Mouse (Mus musculus): ENCODE results near the gene Cacna1g. TPM values are rescaled to one million over a fixed set of nuclear protein-coding genes. Genes with fewer than 3 reads are reported as not detected.

The Cacna1g gene
- total and polyA plus RNA-seq, 3 experiments, result 0.61 to 3.5 (median 0.69) TPM

DNA sequence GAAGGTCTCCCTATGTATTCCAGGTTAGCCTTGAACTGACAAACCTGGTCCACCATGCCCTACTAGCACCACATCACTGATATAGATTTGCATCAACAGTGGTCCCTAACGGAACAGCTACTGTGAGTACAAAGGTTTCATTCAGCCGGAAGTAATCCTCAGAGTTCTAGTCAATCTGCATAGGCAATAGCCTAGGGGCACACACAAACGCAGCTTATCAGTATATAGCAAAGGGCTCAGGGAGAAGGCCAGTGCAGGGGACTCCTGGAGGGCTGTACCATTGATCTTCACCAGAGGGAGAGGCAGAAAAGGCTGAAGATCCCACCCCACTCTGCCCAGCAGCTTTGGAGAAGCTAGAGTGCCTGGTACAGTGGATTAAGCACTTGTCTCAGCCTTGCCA is 27.0 kb downstream of the Cacna1g start:
- DNase-seq, result no peak

DNA sequence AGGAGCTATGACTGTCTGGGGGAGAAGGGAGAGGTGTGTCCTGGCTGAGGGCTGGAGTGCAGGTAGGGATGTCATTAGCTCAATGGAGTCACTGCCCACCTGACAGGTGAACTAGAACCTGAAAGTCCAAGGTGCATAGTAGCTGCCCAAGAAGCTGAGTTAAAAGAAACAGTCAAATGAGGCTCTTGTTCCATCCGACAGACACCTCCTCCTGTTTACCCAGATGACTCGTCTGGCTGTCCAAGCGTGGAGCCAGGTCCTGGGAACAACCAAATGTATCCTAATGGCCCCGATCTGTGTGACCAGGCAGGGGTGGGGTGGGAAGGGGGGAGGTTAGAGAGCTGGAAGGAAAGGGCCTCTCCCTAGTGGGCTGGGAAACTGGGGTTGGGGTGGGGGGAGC is 28.7 kb downstream of the Cacna1g start:
- no peak for DNase-seq

GRCm38 (mm10) chr11:94444829-94445228 is 29.2 kb downstream of the Cacna1g start:
- DNase-seq, result peak; percentile 20

GRCm38 (mm10) chr11:94441752-94442151 is 32.2 kb downstream of the Cacna1g start:
- DNase-seq, result no peak

- DNase-seq, result no peak
Observed at GRCm38 (mm10) chr11:94441122-94441521, 32.9 kb downstream of the Cacna1g start.

DNA sequence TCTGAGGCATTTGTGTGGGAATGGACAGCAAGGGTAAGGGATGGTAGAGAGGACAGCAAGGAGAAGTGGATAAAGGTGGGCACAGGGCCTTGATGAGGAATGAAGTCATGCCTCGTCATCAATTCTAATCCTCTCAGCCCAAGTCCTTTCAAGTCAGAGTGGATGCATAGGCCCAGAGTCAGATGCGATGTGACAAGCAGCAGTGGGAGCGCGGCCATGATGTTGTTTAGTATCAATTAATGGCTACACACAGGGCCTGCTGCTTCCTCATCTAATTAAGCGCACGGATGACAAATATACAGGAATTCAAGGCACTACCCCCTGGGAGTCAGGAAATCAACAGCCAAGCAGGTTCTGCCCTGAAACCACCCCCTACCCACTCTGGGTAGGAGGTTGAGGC is 33.6 kb downstream of the Cacna1g start:
- no peak for DNase-seq

DNA sequence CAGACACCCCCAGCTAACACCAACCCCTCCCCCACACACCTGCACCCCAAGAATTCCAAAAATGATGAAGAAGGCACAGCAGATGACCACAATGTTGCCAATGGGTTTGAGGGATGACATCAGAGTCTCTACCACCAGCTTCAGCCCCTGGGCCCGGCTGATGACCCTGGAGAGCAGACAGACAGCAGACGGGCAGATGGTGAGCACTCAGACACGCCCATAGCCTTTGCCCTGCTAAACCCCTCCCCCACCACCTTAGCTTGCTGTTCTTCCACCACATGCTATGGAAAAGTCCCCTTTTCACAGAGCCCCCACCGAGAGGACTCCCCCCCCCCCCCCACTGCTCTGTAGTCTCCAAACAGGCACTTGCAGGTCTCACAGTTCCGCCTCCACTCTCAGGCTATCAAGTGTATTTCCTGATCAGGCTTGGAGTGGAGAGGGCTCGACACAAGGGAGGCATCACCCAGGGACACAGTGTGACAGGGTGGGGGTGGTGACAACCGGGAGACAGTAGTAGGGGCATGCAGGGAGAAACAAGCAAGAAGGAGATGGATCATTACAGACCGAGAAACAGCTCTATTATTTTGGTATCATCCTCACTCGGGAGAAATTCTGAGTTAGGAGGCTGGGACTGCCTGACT is 44.9 kb downstream of the Cacna1g start:
- DNase-seq, result no peak

DNA sequence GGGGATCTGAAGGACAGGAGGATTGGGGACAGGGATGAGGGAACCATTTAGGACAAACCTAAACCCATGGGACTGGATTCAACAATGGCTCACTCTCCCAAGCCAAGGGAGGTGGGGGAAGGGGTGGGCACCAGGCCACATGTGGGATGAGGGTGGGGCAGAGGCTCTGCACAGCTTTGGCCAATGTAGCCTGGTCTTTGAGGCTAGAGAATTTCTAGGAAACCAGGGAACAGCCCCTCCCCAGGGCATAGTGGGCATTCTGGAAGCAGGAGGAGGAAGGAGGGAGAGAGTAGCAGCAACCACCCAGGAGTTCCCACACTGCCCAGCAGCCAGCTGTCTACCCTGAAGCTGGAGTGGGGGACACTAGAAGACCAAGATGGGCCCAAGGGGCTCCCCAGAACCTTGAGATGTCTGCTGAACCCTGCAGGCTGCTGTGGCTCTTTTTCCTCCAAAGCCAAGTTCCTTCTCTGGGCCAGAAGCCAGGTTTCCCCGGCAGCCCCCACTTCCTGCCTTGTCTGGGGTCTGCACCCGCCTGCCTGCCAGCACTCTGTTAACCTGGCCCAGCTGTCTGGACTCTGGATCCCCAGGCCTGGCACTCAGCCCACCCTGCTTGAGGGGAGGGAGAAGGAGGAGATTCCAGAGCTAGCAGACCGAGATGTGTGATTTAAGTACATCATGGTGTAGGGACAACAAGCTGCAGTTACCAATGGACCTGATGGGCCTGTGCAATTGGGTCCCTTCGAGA is 45.7 kb downstream of the Cacna1g start:
- DNase-seq, result peak; percentile 42

- no peak for DNase-seq
Observed at GRCm38 (mm10) chr11:94425656-94426055, 48.3 kb downstream of the Cacna1g start.

DNA sequence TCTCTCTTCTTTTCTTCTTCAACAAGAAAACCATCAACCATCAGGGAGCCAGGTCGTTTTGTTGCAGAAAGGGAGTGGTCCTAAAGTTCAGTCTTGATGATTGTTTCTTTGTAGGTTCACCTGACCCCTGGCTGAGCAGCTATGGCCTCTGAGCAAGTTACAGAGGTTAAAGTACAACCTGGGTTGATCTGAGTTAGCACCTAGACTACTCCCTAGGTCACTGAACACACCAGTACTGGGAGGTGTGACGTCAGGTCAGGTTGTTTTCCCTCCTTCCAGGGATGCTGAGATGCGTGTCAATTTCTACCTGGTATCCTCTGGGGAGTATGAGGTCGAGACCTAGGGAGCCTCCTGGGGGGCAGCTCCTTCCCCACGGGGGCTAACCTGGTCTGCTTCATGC is 48.8 kb downstream of the Cacna1g start:
- DNase-seq, result no peak

GRCm38 (mm10) chr11:94424380-94424779 is 49.6 kb downstream of the Cacna1g start:
- DNase-seq, result no peak

GRCm38 (mm10) chr11:94423855-94424254 is 50.1 kb downstream of the Cacna1g start:
- no peak for DNase-seq

DNA sequence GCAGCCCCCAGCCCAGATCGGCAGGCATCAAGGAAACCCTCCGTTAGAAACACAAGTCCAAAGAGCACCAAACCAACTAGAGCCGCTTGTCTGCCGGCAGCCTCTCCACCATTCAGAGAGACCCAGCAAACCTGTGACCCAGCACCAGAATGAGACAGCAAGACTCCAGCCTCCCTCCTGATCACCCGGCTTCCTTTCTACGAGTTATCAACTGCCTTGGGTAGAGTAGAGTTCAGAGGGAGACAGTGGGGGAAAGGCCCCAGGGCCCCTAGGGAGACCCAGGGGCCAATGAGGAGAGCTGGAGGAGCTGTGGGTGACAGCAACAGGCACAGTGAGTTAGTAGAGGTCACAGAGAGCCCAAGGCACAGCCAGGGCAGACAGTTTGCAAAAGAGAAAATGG is 53.0 kb downstream of the Cacna1g start:
- no peak for DNase-seq

- peak; percentile 36 for DNase-seq
Observed at GRCm38 (mm10) chr11:94420325-94420724, 53.7 kb downstream of the Cacna1g start.

GRCm38 (mm10) chr11:94419004-94419727 is 54.8 kb downstream of the Cacna1g start:
- DNase-seq, result no peak

DNA sequence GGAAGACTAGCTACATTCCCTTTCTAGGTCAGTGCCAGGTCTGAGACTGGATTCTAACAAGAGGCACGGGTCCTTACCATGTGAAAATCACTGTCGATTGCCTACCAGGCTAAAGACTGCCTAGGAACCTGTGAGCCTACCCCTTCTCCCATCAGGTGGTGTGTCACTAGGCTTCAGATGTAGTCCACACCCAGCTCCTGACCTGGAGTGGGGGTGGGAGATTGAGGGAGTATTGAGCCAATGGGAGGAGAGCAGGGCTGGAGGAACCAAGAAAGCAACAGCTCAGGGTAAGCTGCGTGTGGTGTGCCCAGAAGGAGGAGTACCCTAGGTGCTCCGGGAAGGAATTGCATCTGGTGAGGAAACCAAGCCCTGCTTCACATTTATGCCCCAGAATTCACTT is 60.0 kb downstream of the Cacna1g start:
- no peak for DNase-seq

GRCm38 (mm10) chr11:94413516-94413915 is 60.5 kb downstream of the Cacna1g start:
- no peak for DNase-seq

DNA sequence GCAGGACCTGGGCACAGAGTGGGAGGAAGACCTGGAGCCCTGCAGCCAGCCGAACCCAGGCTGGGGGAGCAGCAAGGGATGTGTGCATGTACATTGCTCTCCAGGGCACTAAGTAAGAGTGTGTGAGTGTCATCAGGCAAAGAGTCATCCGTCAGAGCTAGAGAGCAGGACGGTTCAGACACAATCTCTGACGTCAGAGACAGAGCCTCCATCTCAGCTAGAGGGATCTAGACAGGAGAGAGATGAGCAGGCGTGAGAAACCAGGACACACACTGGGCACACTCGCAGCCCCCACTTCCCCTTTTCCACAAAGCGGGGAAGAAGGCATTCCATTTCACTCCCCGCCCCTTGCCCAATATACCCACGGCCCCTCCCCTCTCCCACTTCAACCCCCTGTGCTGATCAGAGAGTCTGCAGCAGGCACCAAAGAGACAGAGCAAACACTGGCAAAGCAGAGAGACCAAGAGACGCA is 61.0 kb downstream of the Cacna1g start:
- DNase-seq, result no peak

- no peak for DNase-seq
Observed at GRCm38 (mm10) chr11:94412562-94412961, 61.4 kb downstream of the Cacna1g start.

DNA sequence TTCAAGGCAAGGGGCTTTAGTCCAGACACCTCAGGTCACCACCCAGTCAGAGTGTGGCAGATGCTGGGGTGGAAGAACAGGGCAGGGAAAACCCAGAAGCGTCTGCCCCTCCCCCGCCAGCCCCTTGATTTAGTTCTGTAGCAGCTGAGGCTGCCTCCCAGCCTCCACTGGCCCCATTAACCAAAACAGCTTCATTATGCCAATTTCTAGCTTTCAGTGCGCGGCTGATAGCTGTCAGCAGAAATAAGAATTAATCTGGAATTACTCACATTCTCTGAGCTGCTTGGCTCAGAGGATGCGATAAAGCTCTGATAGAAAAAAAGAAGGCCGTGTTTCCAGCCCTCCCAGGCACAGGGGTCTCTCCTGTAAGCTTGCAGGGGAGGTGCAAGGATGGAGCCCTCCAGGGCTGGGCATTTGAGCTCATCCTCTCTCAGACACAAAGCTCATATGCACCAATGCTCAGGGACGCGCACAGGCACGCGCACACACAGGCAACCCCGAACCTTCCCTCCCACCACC is 66.1 kb downstream of the Cacna1g start:
- DNase-seq, result no peak

GRCm38 (mm10) chr11:94405348-94405747 is 68.7 kb downstream of the Cacna1g start:
- DNase-seq, result no peak

DNA sequence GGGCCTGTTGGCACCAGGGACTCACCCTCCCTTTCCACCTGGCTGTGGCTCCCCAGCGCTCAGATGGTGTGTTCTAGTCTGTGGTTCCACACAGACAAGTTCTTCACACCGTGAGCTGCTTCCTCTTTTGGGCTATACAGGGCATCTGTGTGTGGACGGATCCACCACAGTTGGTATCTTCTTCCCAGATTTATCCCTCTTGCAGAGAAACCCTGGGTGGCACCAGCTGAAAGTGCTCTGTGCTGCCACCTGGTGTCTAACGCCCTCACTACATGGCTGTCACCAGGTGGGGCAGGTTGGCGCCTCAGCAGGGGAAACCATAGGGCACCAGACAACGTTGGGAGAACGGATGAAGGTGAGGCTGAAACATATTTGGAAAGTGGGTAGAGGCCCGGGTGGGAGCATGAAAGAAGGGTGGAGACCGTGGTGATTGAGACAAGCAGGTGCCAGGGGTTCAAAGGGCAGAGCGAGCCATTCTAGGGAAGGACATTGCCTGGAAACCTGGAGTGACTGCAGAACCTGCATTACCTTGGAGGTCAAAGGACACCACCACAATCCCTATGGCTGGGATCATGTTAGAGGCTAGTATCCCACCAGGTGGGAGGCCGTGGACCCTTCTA is 69.2 kb downstream of the Cacna1g start:
- DNase-seq, result peak; percentile 83
